Comparison of ENCODE assay signal across 21 mouse cellular contexts in the genomic region with DNA sequence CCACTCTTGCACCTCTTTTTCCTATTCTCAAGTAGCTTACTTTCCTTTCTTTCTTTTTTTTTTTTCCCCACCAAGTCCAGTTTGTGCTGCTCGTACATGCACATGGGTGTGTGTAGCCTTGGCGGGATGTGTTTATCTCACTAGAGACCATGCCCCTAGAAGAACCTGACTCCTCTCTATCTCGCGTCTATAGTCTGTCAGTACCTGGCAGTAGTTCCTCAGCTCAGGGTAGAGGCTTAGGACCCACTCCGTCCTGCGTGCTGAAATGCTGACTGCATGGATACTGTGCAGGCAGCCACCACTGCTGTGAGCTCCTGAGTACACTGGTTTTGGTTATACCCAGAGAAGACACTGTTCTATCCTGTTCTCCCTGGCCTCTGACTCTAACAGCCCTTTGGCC.
DNase-seq lines count a peak whose midpoint lies in the region; ATAC-seq and TF ChIP-seq lines count a peak whose summit lies in the region.
"Had no signal": no experiment of that assay in that cellular context is flagged by ENCODE, and none has a peak within 500 bp of the region (broad histone marks: within the 10 kb centered on the region; RNA-seq: fewer than 3 reads in every experiment).

No protein-coding gene starts in this region.

- H3K36me3 ChIP-seq in heart, embryonic 10.5 days: peaks cover 3% of the 10 kb centered on the region; the same call in 1 of the 2 replicates
- no peaks in the 10 kb centered on the region; the same call in 1 of the 2 replicates for H3K36me3 ChIP-seq in lung, embryonic 16.5 days (ENCODE audit: control insufficient read depth, insufficient read depth, low read length)
- H3K36me3 ChIP-seq: embryonic facial prominence, embryonic 12.5 days; forebrain, embryonic 12.5 days; hindbrain, embryonic 12.5 days had no signal

- WGBS in heart, embryonic 10.5 days: 68% methylated on average over 6 of the region's 6 CpGs
- 69% methylated on average over 6 of the region's 6 CpGs for WGBS in lung, embryonic 16.5 days
- WGBS in lung, adult 2 months: 79% methylated on average over 6 of the region's 6 CpGs

- no peak overlapping the region for H3K4me2 ChIP-seq in lung, embryonic 16.5 days (ENCODE audit: low read depth, low read length)
- H3K4me2 ChIP-seq: embryonic facial prominence, embryonic 12.5 days; forebrain, embryonic 12.5 days; hindbrain, embryonic 12.5 days had no signal

- no peak overlapping the region for H3K4me3 ChIP-seq in heart, embryonic 10.5 days
- H3K4me3 ChIP-seq in lung, embryonic 16.5 days (ENCODE audit: low read length): no peak overlapping the region
- H3K4me3 ChIP-seq in lung, adult 2 months (replicated peaks; ENCODE audit: extremely low read depth, low read depth, low read length): no peak overlapping the region
- H3K4me3 ChIP-seq: embryonic facial prominence, embryonic 12.5 days; forebrain, embryonic 12.5 days; gastrocnemius, adult 2 months; hindbrain, embryonic 12.5 days had no signal

- ATAC-seq in lung, embryonic 16.5 days (ENCODE audit: low read depth): 0 out of 2 replicates have a peak, but pooled peaks have one; percentile 20
- ATAC-seq in megakaryocyte progenitor cell, adult 5-6 weeks (replicated peaks; ENCODE audit: poor library complexity): peak; percentile 30
- ATAC-seq: forebrain, postnatal 0 days had no signal

- H3K27me3 ChIP-seq in heart, embryonic 10.5 days (ENCODE audit: insufficient read depth, poor library complexity, severe bottlenecking): no peaks in the 10 kb centered on the region
- no peaks in the 10 kb centered on the region for H3K27me3 ChIP-seq in lung, embryonic 16.5 days (ENCODE audit: control insufficient read depth, insufficient read depth, low read depth, low read length)
- H3K27me3 ChIP-seq: embryonic facial prominence, embryonic 12.5 days; forebrain, embryonic 12.5 days; hindbrain, embryonic 12.5 days had no signal

- H3K9ac ChIP-seq in lung, embryonic 16.5 days (ENCODE audit: low read length): no peak overlapping the region
- H3K9ac ChIP-seq: embryonic facial prominence, embryonic 12.5 days; forebrain, embryonic 12.5 days; forebrain, postnatal 0 days; hindbrain, embryonic 12.5 days had no signal

- peaks cover 44% of the 10 kb centered on the region for H3K4me1 ChIP-seq in heart, embryonic 10.5 days
- peaks cover 14% of the 10 kb centered on the region for H3K4me1 ChIP-seq in lung, embryonic 16.5 days (replicated peaks; ENCODE audit: control insufficient read depth, insufficient read depth, low read length)
- H3K4me1 ChIP-seq in lung, adult 2 months (ENCODE audit: control insufficient read depth, insufficient read depth, low read length): peaks cover 7% of the 10 kb centered on the region
- H3K4me1 ChIP-seq: embryonic facial prominence, embryonic 12.5 days had no signal

- TF ChIP-seq POLR2A in lung, adult 2 months (IDR thresholded peaks at IDR 0.05; ENCODE audit: borderline replicate concordance, extremely low read depth, low read depth, low read length): no peak

- no peak for TF ChIP-seq CTCF in lung, adult 2 months (IDR thresholded peaks at IDR 0.05; ENCODE audit: insufficient read depth, low read length)

- no peaks in the 10 kb centered on the region for H3K9me3 ChIP-seq in heart, embryonic 10.5 days
- H3K9me3 ChIP-seq in lung, embryonic 16.5 days (ENCODE audit: control insufficient read depth, low read length): no peaks in the 10 kb centered on the region
- H3K9me3 ChIP-seq: embryonic facial prominence, embryonic 12.5 days; forebrain, embryonic 12.5 days; G1E; hindbrain, embryonic 12.5 days had no signal

- DNase-seq in heart, adult 11 months: peak; percentile 74
- no peak for DNase-seq in heart, embryonic 10.5 days (ENCODE audit: low spot score)
- no peak for DNase-seq in lung, adult 2 months
- DNase-seq in right cerebral cortex, postnatal 14 days: no peak
- DNase-seq in embryo, embryonic 11 days: no peak
- DNase-seq: adrenal gland, adult 8-10 months; adrenal gland, postnatal 36 days; B cell, adult 2 months; cerebellum, adult 2 months; cerebellum, postnatal 10 days; forebrain, postnatal 0 days; gastrocnemius, adult 2 months; gastrocnemius, postnatal 25 days; heart, postnatal 10 days; heart, postnatal 4 days had no signal

- H3K27ac ChIP-seq in heart, embryonic 10.5 days: no peak overlapping the region
- H3K27ac ChIP-seq in lung, embryonic 16.5 days (ENCODE audit: low read length): peak overlapping the region; percentile 33; the same call in 1 of the 2 replicates
- H3K27ac ChIP-seq: embryonic facial prominence, embryonic 12.5 days; forebrain, embryonic 12.5 days; gastrocnemius, adult 2 months; hindbrain, embryonic 12.5 days had no signal
